ENCODE assay signal across 18 mouse cellular contexts in genomic region chr2:140169057-140169456, GRCm38 (mm10). TPM values are rescaled to one million over a fixed set of nuclear protein-coding genes. Genes with fewer than 3 reads are reported as not detected.
A peak's percentile ranks its signal among the peaks of the same experiment; 100 is the strongest.
DNase-seq lines count a peak whose midpoint lies in the region; ATAC-seq and TF ChIP-seq lines count a peak whose summit lies in the region.
"Had no signal": no experiment of that assay in that cellular context is flagged by ENCODE, and none has a peak within 500 bp of the region (broad histone marks: within the 10 kb centered on the region; RNA-seq: fewer than 3 reads in every experiment).

No protein-coding gene starts in this region.

- peaks cover 21% of the 10 kb centered on the region for H3K36me3 ChIP-seq in heart, postnatal 0 days (replicated peaks; ENCODE audit: control insufficient read depth, insufficient read depth, low read length)
- peaks cover 11% of the 10 kb centered on the region; the same call in 1 of the 2 replicates for H3K36me3 ChIP-seq in neural tube, embryonic 12.5 days
- H3K36me3 ChIP-seq in neural tube, embryonic 15.5 days, result peaks cover 21% of the 10 kb centered on the region

- no peak overlapping the region for H3K4me2 ChIP-seq in heart, postnatal 0 days (ENCODE audit: low read depth, low read length)
- H3K4me2 ChIP-seq in neural tube, embryonic 12.5 days (replicated peaks), result peak overlapping the region; percentile 76; the same call in 1 of the 2 replicates
- no peak overlapping the region for H3K4me2 ChIP-seq in neural tube, embryonic 15.5 days

- peak overlapping the region; percentile 75; the same call in 1 of the 2 replicates for H3K9ac ChIP-seq in heart, postnatal 0 days (replicated peaks; ENCODE audit: low read depth, low read length)
- H3K9ac ChIP-seq in neural tube, embryonic 12.5 days, result no peak overlapping the region
- no peak overlapping the region for H3K9ac ChIP-seq in neural tube, embryonic 15.5 days (replicated peaks)

- 56% methylated on average over 1 of the region's 1 CpGs for WGBS in heart, postnatal 0 days
- 88% methylated on average over 1 of the region's 1 CpGs for WGBS in neural tube, embryonic 12.5 days
- WGBS in neural tube, embryonic 15.5 days, result 77% methylated on average over 1 of the region's 1 CpGs

- no peak overlapping the region for H3K4me3 ChIP-seq in heart, postnatal 0 days (ENCODE audit: low read depth, low read length)
- no peak overlapping the region for H3K4me3 ChIP-seq in neural tube, embryonic 12.5 days
- no peak overlapping the region for H3K4me3 ChIP-seq in neural tube, embryonic 15.5 days (replicated peaks)

- TF ChIP-seq CTCF in heart, postnatal 0 days (IDR thresholded peaks at IDR 0.05; ENCODE audit: low read depth), result no peak

- H3K27me3 ChIP-seq in heart, postnatal 0 days (ENCODE audit: control insufficient read depth, insufficient read depth, low read length), result no peaks in the 10 kb centered on the region
- no peaks in the 10 kb centered on the region for H3K27me3 ChIP-seq in neural tube, embryonic 12.5 days (replicated peaks)
- no peaks in the 10 kb centered on the region for H3K27me3 ChIP-seq in neural tube, embryonic 15.5 days (replicated peaks)
- H3K27me3 ChIP-seq: midbrain, embryonic 15.5 days had no signal

- H3K9me3 ChIP-seq in heart, postnatal 0 days (replicated peaks; ENCODE audit: control insufficient read depth, low read length), result no peaks in the 10 kb centered on the region
- H3K9me3 ChIP-seq in neural tube, embryonic 12.5 days, result no peaks in the 10 kb centered on the region
- no peaks in the 10 kb centered on the region for H3K9me3 ChIP-seq in neural tube, embryonic 15.5 days (replicated peaks)
- H3K9me3 ChIP-seq: midbrain, embryonic 15.5 days had no signal

- H3K27ac ChIP-seq in heart, postnatal 0 days (ENCODE audit: low read depth), result no peak overlapping the region
- no peak overlapping the region for H3K27ac ChIP-seq in neural tube, embryonic 12.5 days
- no peak overlapping the region for H3K27ac ChIP-seq in neural tube, embryonic 15.5 days (replicated peaks)
- H3K27ac ChIP-seq: midbrain, embryonic 15.5 days had no signal

- no peak for TF ChIP-seq EP300 in heart, postnatal 0 days (IDR thresholded peaks at IDR 0.05; ENCODE audit: low read depth)

- DNase-seq in heart, postnatal 0 days (ENCODE audit: low spot score), result no peak
- no peak for DNase-seq in heart, postnatal 14 days
- peak; percentile 5 for DNase-seq in induced T-regulatory cell, adult 2 months (ENCODE audit: low read depth)
- DNase-seq in adrenal gland, postnatal 4 days (ENCODE audit: low spot score in 2 of 2), result no peak
- DNase-seq in embryo, embryonic 10.5 days (ENCODE audit: low spot score), result no peak
- DNase-seq: cerebellum, adult 8-10 months; kidney, postnatal 36 days; layer of hippocampus, postnatal 36 days; lung, adult 2 months; thymus, postnatal 4 days had no signal

- ATAC-seq in heart, postnatal 0 days (ENCODE audit: insufficient read depth, low read depth), result no peak
- ATAC-seq in neural tube, embryonic 12.5 days (ENCODE audit: low FRiP score, low read depth), result no peak
- ATAC-seq in neural tube, embryonic 15.5 days (ENCODE audit: low FRiP score), result no peak
- ATAC-seq: hindbrain, embryonic 16.5 days; midbrain, embryonic 15.5 days had no signal

- H3K4me1 ChIP-seq in heart, postnatal 0 days (ENCODE audit: control insufficient read depth, insufficient read depth), result peaks cover 9% of the 10 kb centered on the region; the same call in 1 of the 2 replicates
- H3K4me1 ChIP-seq in neural tube, embryonic 12.5 days, result peaks cover 12% of the 10 kb centered on the region
- peaks cover 26% of the 10 kb centered on the region for H3K4me1 ChIP-seq in neural tube, embryonic 15.5 days

- intact Hi-C loops in heart, postnatal 14 days (cut with DNase I), result no loop called here

RNA-seq across cellular contexts. Expression of gene Esf1, which starts 1.3 kb away (rescaled TPM):
- total RNA-seq in heart, postnatal 0 days (2014; rRNA removed; ENCODE audit: low replicate concordance), result 1.7 and 2.9 TPM in 2 replicates
- polyA plus RNA-seq in heart, postnatal 0 days (2015; fragmentation: Nextera tagmentation; extraction: Ambion mirVana), result 10.8 and 12.9 TPM in 2 replicates
- 10 to 100 TPM; 12.3 to 12.6 TPM for total RNA-seq in heart, postnatal 14 days (2021)
- polyA plus RNA-seq in neural tube, embryonic 12.5 days (2016; fragmentation: Nextera tagmentation; extraction: Ambion mirVana), result 23.6 and 28.8 TPM in 2 replicates
- polyA plus RNA-seq in neural tube, embryonic 15.5 days (2015; fragmentation: Nextera tagmentation; extraction: Ambion mirVana), result 18.6 and 20.4 TPM in 2 replicates
- 10 to 100 TPM; 26.7 to 27.4 TPM for total RNA-seq in adrenal gland, postnatal 4 days (2021)

RNA-seq across cellular contexts. Expression of gene Ndufaf5, which starts 1.4 kb away (rescaled TPM):
- total RNA-seq in heart, postnatal 0 days (2014; rRNA removed; ENCODE audit: low replicate concordance), result 17.0 and 17.1 TPM in 2 replicates
- polyA plus RNA-seq in heart, postnatal 0 days (2015; fragmentation: Nextera tagmentation; extraction: Ambion mirVana), result 33.4 and 35.1 TPM in 2 replicates
- 10 to 100 TPM; 26.6 to 30.0 TPM for total RNA-seq in heart, postnatal 14 days (2021)
- polyA plus RNA-seq in neural tube, embryonic 12.5 days (2016; fragmentation: Nextera tagmentation; extraction: Ambion mirVana), result 32.7 and 33.3 TPM in 2 replicates
- polyA plus RNA-seq in neural tube, embryonic 15.5 days (2015; fragmentation: Nextera tagmentation; extraction: Ambion mirVana), result 56.4 and 69.4 TPM in 2 replicates
- 10 to 100 TPM; 18.1 to 19.5 TPM for total RNA-seq in adrenal gland, postnatal 4 days (2021)

RNA-seq across cellular contexts. Expression of gene Gm17374, which starts 17.2 kb away (rescaled TPM):
- not detected in 2 replicates for total RNA-seq in heart, postnatal 0 days (2014; rRNA removed; ENCODE audit: low replicate concordance)
- polyA plus RNA-seq in heart, postnatal 0 days (2015; fragmentation: Nextera tagmentation; extraction: Ambion mirVana), result not detected in 2 replicates
- not detected for total RNA-seq in heart, postnatal 14 days (2021)
- not detected in 2 replicates for polyA plus RNA-seq in neural tube, embryonic 12.5 days (2016; fragmentation: Nextera tagmentation; extraction: Ambion mirVana)
- polyA plus RNA-seq in neural tube, embryonic 15.5 days (2015; fragmentation: Nextera tagmentation; extraction: Ambion mirVana), result not detected in 2 replicates
- not detected for total RNA-seq in adrenal gland, postnatal 4 days (2021)
- total RNA-seq: heart, adult 8-10 months; layer of hippocampus, postnatal 36 days had no signal
- polyA plus RNA-seq: embryonic facial prominence, embryonic 14.5 days; hindbrain, embryonic 16.5 days; lung, adult 2 months; midbrain, embryonic 15.5 days; small intestine, adult 2 months; stomach, embryonic 16.5 days had no signal
